Mouse (Mus musculus) brain, embryonic 14.5 days (tissue): ENCODE measurements at regions not wholly inside any gene's neighbourhood (a gene's known extent, or its start where the extent isn't known, plus 50 kb on each side); places are given as distances from the start of the nearest gene placed in this dataset.

Source experiments
- DNase-seq: peaks from one replicate; pipeline ENCODE4 v3.0.0-alpha.2; 2011; ENCODE audit warnings: low read depth
- CTCF ChIP-seq: fragments of 200-500 bp; IDR thresholded peaks from 2 replicates; pipeline ENCODE4 v1.5.1; 2012; ENCODE audit warnings: inconsistent platforms, mild to moderate bottlenecking, moderate library complexity, borderline replicate concordance; ENCODE audit not compliant: insufficient read depth, insufficient read length; ENCODE audit errors: extremely low read depth
- POLR2A ChIP-seq: fragments of 200-500 bp; IDR thresholded peaks from 2 replicates; pipeline ENCODE4 v1.6.1; 2012; ENCODE audit warnings: mild to moderate bottlenecking, inconsistent platforms, borderline replicate concordance; ENCODE audit not compliant: poor library complexity, insufficient read depth, insufficient read length, severe bottlenecking; ENCODE audit errors: extremely low read depth

DNA sequence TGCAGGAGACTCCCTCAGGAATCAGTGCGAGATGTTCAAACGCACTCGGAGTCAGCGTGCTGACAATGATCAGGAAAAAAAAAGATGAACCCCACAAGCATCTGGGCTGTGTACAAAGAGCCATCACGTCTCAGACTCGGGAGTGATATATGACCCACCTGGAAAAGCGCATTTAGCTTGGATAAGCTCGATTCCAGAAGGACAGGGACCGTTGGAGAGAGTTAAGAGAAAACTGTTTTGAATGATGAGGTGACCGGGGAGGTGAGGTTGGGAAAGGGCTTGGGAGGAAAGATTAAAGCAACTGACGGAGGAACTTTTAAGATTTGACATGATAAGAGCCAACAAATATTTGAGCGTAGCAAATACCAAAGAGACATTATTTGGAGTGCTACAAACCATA is 64.7 kb upstream of the Adgrl2 start:
- TF ChIP-seq POLR2A (no peak), CTCF (no peak)
- no peak for DNase-seq

DNA sequence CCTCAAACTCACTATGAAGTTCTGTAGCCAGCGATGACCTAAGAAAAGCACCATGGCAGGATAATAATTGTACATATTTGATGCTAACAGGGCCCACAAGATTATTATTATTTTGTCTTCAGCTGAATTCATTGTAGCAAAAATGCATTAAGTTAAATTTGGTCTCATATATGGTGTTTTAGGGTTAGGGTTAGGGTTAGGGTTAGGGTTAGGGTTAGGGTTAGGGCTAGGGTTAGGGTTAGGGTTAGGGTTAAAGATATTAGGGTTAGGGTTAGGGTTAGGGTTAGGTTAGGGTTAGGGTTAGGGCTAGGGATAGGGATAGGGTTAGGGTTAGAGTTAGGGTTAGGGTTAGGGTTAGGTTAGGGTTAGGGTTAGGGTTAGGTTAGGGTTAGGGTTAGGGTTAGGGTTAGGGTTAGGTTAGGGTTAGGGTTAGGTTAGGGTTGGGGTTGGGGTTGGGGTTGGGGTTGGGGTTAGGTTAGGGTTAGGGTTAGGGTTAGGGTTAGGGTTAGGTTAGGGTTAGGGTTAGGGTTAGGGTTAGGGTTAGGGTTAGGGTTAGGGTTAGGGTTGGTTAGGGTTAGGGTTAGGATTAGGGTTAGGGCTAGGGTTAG is 62.0 kb upstream of the Adgrl2 start:
- DNase-seq = peak; percentile 42

DNA sequence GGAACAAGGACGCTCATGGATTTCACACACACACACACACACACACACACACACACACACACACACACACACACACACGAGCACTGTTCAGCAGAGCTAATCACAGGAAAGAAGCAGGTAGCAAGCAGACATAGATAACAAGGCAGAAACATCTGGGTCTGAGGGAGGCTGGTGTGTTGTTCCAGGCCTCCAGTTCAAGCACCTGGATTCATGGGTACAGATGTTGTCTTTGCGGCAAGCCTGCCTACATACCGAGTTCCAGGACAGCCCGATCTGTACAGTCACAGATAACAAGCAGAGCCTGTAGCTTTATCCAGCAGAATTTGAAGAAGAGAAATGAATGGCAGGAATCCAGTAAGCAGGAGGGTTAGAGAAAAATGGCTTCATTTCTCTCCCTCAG is 55.0 kb upstream of the Adgrl2 start:
- no peak for DNase-seq
- no peak for TF ChIP-seq CTCF
- no peak for TF ChIP-seq POLR2A

DNA sequence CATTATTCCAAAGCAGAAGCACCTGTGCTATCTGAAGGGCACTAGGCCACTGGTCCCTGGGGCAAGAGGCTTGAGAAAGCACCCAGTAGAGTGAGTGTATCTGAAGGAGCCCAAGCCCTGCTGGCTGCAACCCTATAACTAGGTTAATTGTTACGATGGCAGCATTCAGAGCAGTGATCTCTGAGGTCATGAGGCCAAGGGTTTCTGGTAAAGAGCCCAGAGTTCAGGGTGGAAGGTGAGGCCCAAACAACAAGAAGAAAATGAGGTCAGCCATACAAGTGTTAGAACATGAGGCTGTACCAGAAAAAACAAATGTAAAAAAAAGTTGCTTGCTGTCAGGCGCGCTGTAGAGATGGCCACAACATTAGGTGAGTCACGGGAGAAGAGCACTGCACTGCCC is 53.5 kb upstream of the Adgrl2 start:
- no peak for TF ChIP-seq CTCF
- TF ChIP-seq POLR2A = no peak
- no peak for DNase-seq

DNA sequence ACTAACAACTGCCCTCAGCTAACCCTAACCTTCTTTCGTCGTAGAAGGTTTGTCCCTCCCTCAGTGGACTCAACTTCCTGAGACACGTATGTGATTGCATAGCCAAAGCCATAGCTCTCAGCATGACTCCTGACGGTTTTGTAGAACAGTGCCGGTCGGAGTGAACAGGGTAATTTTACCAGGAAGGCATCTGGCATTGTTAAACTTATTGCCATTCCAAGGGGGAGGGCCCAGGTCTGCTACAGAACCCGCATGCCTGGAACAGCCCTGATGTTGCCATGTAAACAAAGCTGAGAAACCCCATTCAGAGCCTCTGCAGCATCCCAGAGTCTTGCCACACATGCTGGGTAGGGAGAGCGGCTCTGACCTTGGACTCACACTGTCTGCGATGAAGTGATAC is 52.2 kb upstream of the Adgrl2 start:
- peak; percentile 66 for DNase-seq
- TF ChIP-seq CTCF = no peak
- TF ChIP-seq POLR2A = no peak

DNA sequence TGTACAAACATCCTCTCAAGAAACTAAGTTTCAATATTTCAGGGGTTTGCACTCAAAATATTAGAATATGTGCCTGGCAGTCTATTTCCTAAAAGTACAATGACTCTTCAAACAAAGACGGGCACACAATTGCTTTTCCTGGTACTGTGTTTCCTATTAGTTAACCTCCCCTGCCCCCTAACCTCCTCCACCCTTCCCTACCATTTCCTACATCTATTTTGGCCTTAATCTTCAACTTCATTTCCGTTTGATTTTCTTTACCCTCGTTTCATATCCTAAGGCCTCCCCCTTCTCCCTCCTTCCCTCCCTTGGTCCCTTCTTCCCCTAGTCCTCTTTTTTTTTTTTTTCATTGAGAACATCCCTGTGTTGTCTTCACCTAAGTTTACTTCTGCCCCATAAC is 50.8 kb upstream of the Adgrl2 start:
- TF ChIP-seq CTCF = no peak
- TF ChIP-seq POLR2A = no peak
- DNase-seq = no peak
